Mouse (Mus musculus): ENCODE measurements around the gene Slc35a5.
A peak's percentile ranks its signal among the peaks of the same experiment; 100 is the strongest.

The Slc35a5 gene

GRCm38 (mm10) chr16:45117200-45117599, 41.3 kb downstream of the Slc35a5 start:
- no peak for DNase-seq (ENCODE audit: low read depth, low spot score)

GRCm38 (mm10) chr16:45110498-45110897, 48.0 kb downstream of the Slc35a5 start:
- DNase-seq (ENCODE audit: low read depth, low spot score), result no peak

GRCm38 (mm10) chr16:45108203-45108878, 50.2 kb downstream of the Slc35a5 start:
- DNase-seq (ENCODE audit: low read depth, low spot score), result no peak

DNA sequence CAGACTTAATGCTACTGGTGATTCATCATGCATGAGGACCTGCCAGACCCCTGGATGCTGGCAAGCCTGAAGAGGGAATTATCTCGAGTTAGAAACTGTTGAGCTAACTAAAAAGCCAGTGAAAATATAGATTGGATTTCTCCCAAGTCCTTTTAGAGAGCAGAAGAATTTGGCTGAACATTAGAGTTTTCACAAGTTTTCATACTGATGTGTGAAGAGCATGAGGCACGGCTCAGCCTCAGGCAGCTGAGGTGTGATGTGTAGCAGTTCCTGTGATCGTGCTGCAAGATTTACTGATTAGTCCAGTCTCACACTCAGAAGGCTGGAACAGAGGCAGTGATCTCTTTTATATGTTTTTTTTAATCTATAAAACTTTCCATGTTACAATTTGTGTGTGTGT, 53.5 kb downstream of the Slc35a5 start:
- DNase-seq (ENCODE audit: low read depth, low spot score), result no peak

DNA sequence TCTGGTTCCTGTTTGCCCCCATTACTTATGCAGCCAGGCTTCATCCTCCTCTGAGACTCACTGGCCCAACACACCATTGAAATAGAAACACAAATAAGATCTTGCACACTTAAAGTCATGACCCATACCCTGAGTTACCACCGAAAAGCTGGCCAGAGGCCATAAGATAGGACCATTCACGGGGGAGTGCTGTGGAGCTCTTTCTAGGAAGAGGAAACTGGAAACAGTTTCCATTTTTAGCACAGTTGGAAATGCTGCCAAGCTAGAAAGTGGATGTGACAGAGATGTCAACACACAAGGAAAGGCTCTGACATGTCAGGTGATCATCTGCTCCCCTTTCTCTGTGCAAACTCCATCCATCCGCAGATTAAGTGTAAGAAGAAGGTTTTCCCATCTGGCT, 57.6 kb downstream of the Slc35a5 start:
- no peak for DNase-seq (ENCODE audit: low read depth, low spot score)

DNA sequence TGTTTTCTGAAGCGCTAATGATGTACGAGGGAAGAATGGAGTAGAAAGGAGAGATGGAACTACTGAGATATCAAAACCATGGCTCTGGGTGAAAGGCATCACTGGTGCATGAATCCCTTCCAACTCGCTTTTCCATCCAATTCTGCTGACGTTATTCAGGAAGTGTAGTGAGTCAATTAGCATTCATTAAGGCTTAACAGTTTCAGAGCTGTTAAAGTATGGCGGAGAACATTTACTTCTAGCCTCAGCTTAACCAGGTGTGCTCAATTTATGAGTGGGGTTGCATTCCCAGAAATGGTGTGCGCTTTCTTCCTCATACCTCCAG, 59.7 kb downstream of the Slc35a5 start:
- DNase-seq (ENCODE audit: low read depth, low spot score), result no peak

GRCm38 (mm10) chr16:45098186-45098885, 60.2 kb downstream of the Slc35a5 start:
- no peak for DNase-seq (ENCODE audit: low read depth, low spot score)

DNA sequence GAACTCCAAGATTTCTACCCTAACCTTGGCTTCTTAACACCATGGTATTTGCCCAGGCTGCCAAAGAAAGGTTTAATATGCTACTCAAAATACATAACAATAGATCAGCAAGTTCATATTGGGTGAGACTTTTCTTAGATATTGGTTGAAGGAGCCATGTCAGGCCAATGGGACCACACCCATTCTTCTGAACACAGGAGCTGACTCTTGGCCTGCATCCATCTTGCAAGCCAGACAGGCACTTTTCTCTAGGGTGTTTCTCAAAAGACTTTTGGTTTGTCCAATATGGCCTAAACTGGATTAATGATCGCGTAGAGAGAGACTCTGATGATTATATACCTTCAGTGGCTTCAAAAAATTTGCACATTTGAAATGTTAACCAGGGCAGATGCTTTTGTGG, 61.0 kb downstream of the Slc35a5 start:
- no peak for DNase-seq (ENCODE audit: low read depth, low spot score)

DNA sequence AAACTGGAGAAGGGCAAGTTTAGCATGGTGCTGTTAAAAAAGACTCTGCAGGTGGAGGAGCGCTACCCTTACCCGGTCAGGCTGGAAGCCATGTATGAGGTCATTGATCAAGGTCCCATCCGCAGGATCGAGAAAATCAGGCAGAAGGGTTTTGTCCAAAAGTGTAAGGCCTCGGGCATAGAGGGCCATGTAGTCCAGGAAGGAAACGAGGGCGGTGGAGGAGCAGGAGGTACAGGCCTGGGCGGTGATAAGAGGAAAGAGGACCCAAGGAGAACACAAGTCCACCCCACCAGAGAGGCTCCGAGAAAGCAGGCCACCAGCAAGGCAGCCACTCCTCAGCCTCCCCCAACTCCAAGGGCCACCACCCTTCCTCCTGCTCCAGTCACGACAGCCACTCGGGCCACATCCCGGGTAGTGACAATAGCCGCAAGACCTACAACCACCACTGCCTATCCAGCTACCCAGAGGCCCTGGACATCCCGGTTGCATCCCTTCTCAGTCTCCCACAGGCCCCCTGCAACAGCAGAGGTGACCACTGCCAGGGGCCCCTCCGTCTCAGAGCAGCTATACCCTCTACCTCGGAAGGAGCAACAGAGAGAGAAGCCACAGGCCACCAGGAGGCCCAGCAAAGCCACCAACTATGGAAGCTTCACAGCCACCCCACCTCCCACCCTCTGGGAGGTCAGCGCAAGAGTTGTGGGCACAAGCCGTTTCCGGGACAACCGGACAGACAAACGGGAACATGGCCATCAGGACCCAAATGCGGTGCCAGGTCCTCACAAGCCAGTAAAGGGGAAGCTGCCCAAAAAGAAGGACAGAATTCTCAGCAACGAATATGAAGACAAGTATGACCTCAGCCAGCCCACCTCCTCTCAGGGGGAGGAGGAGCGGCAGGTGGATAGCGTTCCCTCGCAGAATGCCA, 62.7 kb downstream of the Slc35a5 start:
- DNase-seq (ENCODE audit: low read depth, low spot score), result no peak

DNA sequence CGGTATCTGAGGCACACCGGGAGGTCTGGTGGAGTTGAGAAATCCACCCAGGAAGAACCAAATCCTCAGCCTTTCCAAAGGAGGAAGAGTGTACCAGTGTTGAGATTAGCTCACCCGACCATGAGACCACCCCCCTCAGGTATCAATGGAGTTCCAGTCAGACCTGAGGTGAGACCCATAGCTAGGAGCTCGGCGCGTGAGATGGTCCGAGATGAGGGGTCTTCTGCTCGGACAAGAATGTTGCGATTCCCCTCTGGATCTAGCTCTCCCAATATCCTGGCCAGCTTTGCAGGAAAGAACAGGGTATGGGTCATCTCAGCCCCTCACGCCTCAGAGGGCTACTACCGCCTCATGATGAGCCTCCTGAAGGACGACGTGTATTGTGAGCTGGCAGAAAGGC, 63.5 kb downstream of the Slc35a5 start:
- no peak for DNase-seq (ENCODE audit: low read depth, low spot score)

DNA sequence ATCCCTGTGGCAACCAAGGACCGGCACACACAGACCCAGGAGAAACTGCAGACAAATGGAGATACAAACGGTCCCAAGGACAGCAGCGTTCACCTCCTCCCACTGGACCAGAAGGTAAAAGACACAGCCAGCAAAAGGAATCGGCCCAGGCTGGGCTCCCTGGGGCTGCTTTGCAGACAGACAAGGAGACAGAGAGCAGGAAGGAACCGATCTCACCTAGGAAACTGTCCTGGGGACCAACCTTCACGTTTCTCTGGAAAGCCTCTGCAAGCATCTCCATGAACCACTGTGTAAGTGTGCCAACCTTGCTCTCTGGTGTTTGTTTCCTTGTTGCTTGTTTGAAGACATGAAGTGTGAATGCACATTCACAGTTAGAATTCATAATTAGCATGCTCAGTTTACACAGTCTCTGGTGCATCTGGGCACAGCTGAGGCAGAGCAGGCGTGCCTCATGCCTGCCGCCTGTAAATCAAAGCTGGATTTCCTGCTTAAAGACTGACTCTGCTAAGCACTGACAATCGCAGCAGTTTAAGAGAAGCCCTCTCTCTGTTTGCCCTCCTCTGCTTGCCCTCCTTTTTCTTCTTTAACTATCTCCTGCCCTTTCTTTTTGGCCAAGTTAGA, 64.3 kb downstream of the Slc35a5 start:
- DNase-seq (ENCODE audit: low read depth, low spot score), result no peak

DNA sequence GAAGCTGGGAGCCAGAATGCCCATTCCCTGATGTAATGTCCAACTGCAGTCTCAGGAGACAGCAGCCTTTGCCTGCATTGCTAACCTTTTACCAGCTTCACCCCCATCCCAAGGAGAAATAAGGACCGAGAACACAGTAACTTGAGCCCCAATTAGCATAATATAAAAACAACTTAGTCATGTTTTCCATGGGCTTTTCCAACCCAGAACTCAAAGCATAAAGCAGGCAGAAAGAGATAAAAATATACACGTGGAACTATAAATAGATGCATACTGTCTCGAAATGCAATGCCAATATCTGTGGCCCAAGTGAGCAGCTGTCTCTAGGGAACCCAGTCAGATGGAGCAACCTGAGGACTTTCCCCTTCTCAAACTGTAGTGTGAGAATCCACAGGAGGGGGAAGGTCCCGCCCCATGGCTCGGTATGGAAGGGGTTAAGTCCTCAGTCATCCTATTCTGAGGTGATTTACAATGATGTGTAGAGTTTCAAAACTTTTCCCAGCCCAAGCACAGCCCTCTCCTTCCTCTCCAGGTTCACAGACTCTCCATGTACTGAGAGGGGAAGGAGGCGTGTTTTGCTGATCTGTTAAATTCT, 65.3 kb downstream of the Slc35a5 start, which contains the start of gene Ccdc80:
Gene Ccdc80, plus strand, starts transcription at position 266 of the 595 bp plus-strand sequence.
- DNase-seq (ENCODE audit: low read depth, low spot score), result no peak

DNA sequence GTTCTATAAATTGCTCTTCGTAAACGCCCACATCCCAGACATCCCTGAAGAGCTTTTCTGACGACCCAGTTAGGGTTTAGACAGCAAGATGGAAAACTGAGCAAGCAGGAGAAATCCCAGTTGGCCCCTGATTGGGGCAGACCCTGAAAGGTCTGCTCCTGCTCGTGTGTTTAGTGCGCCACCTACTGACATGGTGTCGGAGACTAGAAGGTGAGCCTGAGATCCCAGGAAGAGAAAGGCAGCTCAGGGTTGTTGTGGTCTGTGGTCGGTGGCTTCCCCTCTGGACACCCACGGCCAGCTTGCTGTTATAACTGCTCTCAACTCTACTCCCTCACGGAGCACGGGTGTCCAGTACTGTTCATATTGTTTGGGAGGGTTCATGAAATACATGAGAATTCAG, 68.5 kb downstream of the Slc35a5 start:
- DNase-seq (ENCODE audit: low read depth, low spot score), result peak; percentile 18

Measured in retina, adult 2 months (tissue).